Mouse (Mus musculus) mammary gland, adult 2 months (tissue): ENCODE results near the gene Prss41. TPM values are rescaled to one million over a fixed set of nuclear protein-coding genes. Genes with fewer than 3 reads are reported as not detected.

Source experiments
- polyA plus RNA-seq: library from polyadenylated mRNA; depleted of rRNA; stranded (reverse); fragments of >200 nt; gene quantifications from 2 replicates; pipeline ENCODE4 v1.2.3, GENCODE M21; 2012; ENCODE audit warnings: low replicate concordance; rRNA removed

Prss41 gene
- polyA plus RNA-seq = 0.13 and 0.27 TPM in 2 replicates

GRCm38 (mm10) chr17:23843812-23844273, at the start of gene Prss41, which contains the start of gene Prss32:
Gene Prss41 (minus strand): TSS chr17:23844172.
Gene Prss32 (plus strand): TSS chr17:23843855.

GRCm38 (mm10) chr17:23880576-23880975, 36.6 kb upstream of the Prss41 start, which contains the start of the genes Dcpp1 and Dcpp2:
Gene Dcpp1 (plus strand): TSS chr17:23880876.
Gene Dcpp2 (plus strand): TSS chr17:23880880.

GRCm38 (mm10) chr17:23867756-23868155, 23.8 kb upstream of the Prss41 start, which contains the start of gene Prss21:
Gene Prss21 (plus strand): TSS chr17:23868056.

GRCm38 (mm10) chr17:23836006-23836575, 7.9 kb downstream of the Prss41 start, which contains the start of gene Prss33:
Gene Prss33 (minus strand): TSS chr17:23836056.

GRCm38 (mm10) chr17:23829064-23829619, 14.8 kb downstream of the Prss41 start, which contains the start of gene Elob:
Gene Elob (minus strand): TSS chr17:23829136.

GRCm38 (mm10) chr17:23790269-23791078, 53.5 kb downstream of the Prss41 start, which contains the start of gene Srrm2:
Gene Srrm2 (plus strand): TSS chr17:23790532.

Other genes starting within 250 kb of the Prss41 start
- gene Zfp13, start 244.7 kb downstream of the Prss41 start, polyA plus RNA-seq = 9.1 and 16.2 TPM in 2 replicates
- gene Zscan10, start 243.3 kb downstream of the Prss41 start, polyA plus RNA-seq = not detected in 2 replicates
- gene Mmp25, start 198.9 kb downstream of the Prss41 start, polyA plus RNA-seq = 2.6 and 4.7 TPM in 2 replicates
- gene Bicdl2, start 183.7 kb downstream of the Prss41 start, polyA plus RNA-seq = 2.1 and 3.5 TPM in 2 replicates
- gene Hcfc1r1, start 170.6 kb downstream of the Prss41 start, polyA plus RNA-seq = 430 and 524 TPM in 2 replicates
- gene Thoc6, start 170.3 kb downstream of the Prss41 start, polyA plus RNA-seq = 26.0 and 28.9 TPM in 2 replicates
- 15.4 and 34.1 TPM in 2 replicates for gene Tnfrsf12a, start 166.7 kb downstream of the Prss41 start, polyA plus RNA-seq
- 7.3 and 9.1 TPM in 2 replicates for gene Cldn6, start 164.9 kb downstream of the Prss41 start, polyA plus RNA-seq
- gene Cldn9, start 160.1 kb downstream of the Prss41 start, polyA plus RNA-seq = not detected in 2 replicates
- gene 1520401A03Rik, start 121.4 kb downstream of the Prss41 start, polyA plus RNA-seq = 0.06 TPM in 1 of 2 replicates, not detected in the other
- 30.3 and 57.9 TPM in 2 replicates for gene Pkmyt1, start 117.8 kb downstream of the Prss41 start, polyA plus RNA-seq
- gene Paqr4, start 103.3 kb downstream of the Prss41 start, polyA plus RNA-seq = 35.8 and 47.3 TPM in 2 replicates
- gene Kremen2, start 98.3 kb downstream of the Prss41 start, polyA plus RNA-seq = 0.52 and 0.60 TPM in 2 replicates
- 43.8 and 46.9 TPM in 2 replicates for gene Flywch1, start 72.6 kb downstream of the Prss41 start, polyA plus RNA-seq
- gene Flywch2, start 58.1 kb downstream of the Prss41 start, polyA plus RNA-seq = 5.4 and 13.3 TPM in 2 replicates
- gene Srrm2, start 53.6 kb downstream of the Prss41 start, polyA plus RNA-seq = 756 and 808 TPM in 2 replicates
- gene Elob, start 15.0 kb downstream of the Prss41 start, polyA plus RNA-seq = 412 and 628 TPM in 2 replicates
- 0.17 TPM in 1 of 2 replicates, not detected in the other for gene Prss33, start 8.1 kb downstream of the Prss41 start, polyA plus RNA-seq
- not detected in 2 replicates for gene Prss32, start 317 bp downstream of the Prss41 start, polyA plus RNA-seq
- not detected in 2 replicates for gene Prss21, start 23.9 kb upstream of the Prss41 start, polyA plus RNA-seq
- gene Dcpp1, start 36.7 kb upstream of the Prss41 start, polyA plus RNA-seq = not detected in 2 replicates
- not detected in 2 replicates for gene Dcpp2, start 36.7 kb upstream of the Prss41 start, polyA plus RNA-seq
- 0.55 TPM in 1 of 2 replicates, not detected in the other for gene Dcpp3, start 73.3 kb upstream of the Prss41 start, polyA plus RNA-seq
- 0.22 and 0.40 TPM in 2 replicates for gene Sbp, start 97.5 kb upstream of the Prss41 start, polyA plus RNA-seq
- gene Sbpl, start 111.1 kb upstream of the Prss41 start, polyA plus RNA-seq = not detected in 2 replicates
- 1.3 and 1.6 TPM in 2 replicates for gene Prss30, start 136.4 kb upstream of the Prss41 start, polyA plus RNA-seq
- 1.2 and 1.6 TPM in 2 replicates for gene Prss22, start 153.9 kb upstream of the Prss41 start, polyA plus RNA-seq
- 2.4 and 2.7 TPM in 2 replicates for gene Prss27, start 194.0 kb upstream of the Prss41 start, polyA plus RNA-seq
- gene Kctd5, start 229.3 kb upstream of the Prss41 start, polyA plus RNA-seq = 22.3 and 27.2 TPM in 2 replicates